Mouse (Mus musculus): ENCODE data around the gene Arl5b. TPM values are rescaled to one million over a fixed set of nuclear protein-coding genes. Genes with fewer than 3 reads are reported as not detected.

Arl5b gene
- total RNA-seq, 2 experiments from 2014 or later: 17.2 to 20.3 TPM

- no peak for DNase-seq
Measured at GRCm38 (mm10) chr2:15112741-15113140, 63.5 kb downstream of the Arl5b start.

GRCm38 (mm10) chr2:15121217-15121680 is 72.1 kb downstream of the Arl5b start:
- no peak for DNase-seq

Other genes with a start within 250 kb of the Arl5b start
- 1 to 10 TPM; 1.5 to 2.3 TPM for gene Nsun6, start 5.7 kb downstream of the Arl5b start, total RNA-seq (2021)